Mouse (Mus musculus) hindbrain, embryonic 10.5 days (tissue): ENCODE data around the gene Tek. TPM values are rescaled to one million over a fixed set of nuclear protein-coding genes. Genes with fewer than 3 reads are reported as not detected.

Source experiments
- DNase-seq: peaks from one replicate; pipeline ENCODE4 v3.0.0-alpha.2; 2017; ENCODE audit warnings: low spot score
- H3K27ac ChIP-seq: fragments of 300-500 bp; sonication (generic); 2 replicates; pipeline ENCODE4 v1.5.1; 2016; ENCODE audit warnings: mild to moderate bottlenecking, moderate library complexity
- H3K27me3 ChIP-seq: fragments of 300-500 bp; sonication (generic); 2 replicates; pipeline ENCODE4 v1.6.1; 2016; ENCODE audit warnings: mild to moderate bottlenecking; ENCODE audit not compliant: poor library complexity, insufficient read depth, severe bottlenecking
- H3K36me3 ChIP-seq: fragments of 300-500 bp; sonication (generic); 2 replicates; pipeline ENCODE4 v1.6.1; 2016; ENCODE audit warnings: mild to moderate bottlenecking, moderate library complexity
- H3K4me1 ChIP-seq: fragments of 300-500 bp; sonication (generic); replicated peaks from 2 replicates; pipeline ENCODE4 v1.6.1; 2016; ENCODE audit warnings: mild to moderate bottlenecking
- H3K4me3 ChIP-seq: fragments of 300-500 bp; sonication (generic); 2 replicates; pipeline ENCODE4 v1.5.1; 2016; ENCODE audit warnings: mild to moderate bottlenecking, moderate library complexity
- H3K9me3 ChIP-seq: fragments of 300-500 bp; sonication (generic); 2 replicates; pipeline ENCODE4 v1.6.1; 2016; ENCODE audit warnings: mild to moderate bottlenecking, moderate library complexity
- WGBS: fragments of 180-500 bp; shearing (Covaris S2); methylation state at CpG from one replicate; pipeline ENCODE4 v1.1.7; 2016; 5-methylcytosine and 5-hydroxymethylcytosine counted together
- polyA plus RNA-seq: library from polyadenylated mRNA; unstranded; fragments of >200 nt; fragmentation: Nextera tagmentation; extraction: Ambion mirVana; gene quantifications from 2 replicates; pipeline ENCODE4 v1.2.1, GENCODE M21; 2016

Tek gene
- polyA plus RNA-seq, 1 experiment from 2014 or later = 8.8 TPM

DNA sequence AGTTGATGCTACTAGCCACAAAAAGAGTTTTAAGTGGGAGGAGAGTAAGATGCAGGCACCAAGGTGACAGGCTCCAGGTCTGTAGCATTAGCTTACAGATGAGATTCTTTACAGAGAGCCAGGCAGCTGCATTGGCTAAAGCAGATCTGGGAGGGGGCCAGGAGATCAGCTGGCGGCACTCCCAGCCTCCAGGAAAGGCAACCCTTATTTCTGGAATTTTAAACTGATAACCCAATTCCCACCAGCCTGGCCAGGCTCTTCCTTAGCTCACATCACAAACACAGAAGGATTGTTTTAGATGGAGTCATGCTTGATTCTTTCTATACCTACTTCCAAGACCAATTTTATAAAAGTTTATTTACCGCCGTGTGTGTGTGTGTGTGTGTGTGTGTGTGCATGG is 6.7 kb downstream of the Tek start:
- Histone ChIP-seq H3K27me3 (no peaks in the 10 kb centered on the region), H3K4me1 (peaks cover 9% of the 10 kb centered on the region; the same call in 1 of the 2 replicates), H3K4me3 (no peak overlapping the region), H3K36me3 (no peaks in the 10 kb centered on the region), H3K27ac (no peak overlapping the region), H3K9me3 (no peaks in the 10 kb centered on the region)
- no peak for DNase-seq
- 79% methylated on average over 3 of the region's 3 CpGs for WGBS

DNA sequence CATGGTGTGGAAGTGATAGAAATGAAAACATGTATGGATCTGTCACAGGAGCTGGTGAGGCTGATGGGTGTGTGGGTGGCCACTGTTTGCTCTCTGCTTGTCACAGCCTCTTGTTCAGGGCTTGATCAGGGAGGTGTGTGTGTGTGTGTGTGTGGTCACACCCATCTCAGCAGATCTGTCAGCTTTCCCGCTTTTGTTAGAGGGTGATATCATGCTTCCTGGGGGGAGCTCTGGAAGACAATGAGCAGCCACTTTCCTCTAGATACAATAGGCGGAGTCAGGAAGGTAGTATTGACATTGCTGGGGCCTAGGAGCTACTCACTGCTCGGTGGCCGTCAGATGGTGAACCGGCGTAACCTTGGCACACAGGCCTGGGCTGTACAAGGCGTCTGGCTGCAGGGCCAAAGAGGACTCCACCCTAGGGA is 7.3 kb downstream of the Tek start:
- 56% methylated on average over 7 of the region's 7 CpGs for WGBS
- H3K4me3 ChIP-seq = no peak overlapping the region
- DNase-seq = no peak
- peaks cover 9% of the 10 kb centered on the region; the same call in 1 of the 2 replicates for H3K4me1 ChIP-seq
- no peaks in the 10 kb centered on the region for H3K9me3 ChIP-seq
- no peaks in the 10 kb centered on the region for H3K27me3 ChIP-seq
- no peak overlapping the region for H3K27ac ChIP-seq
- H3K36me3 ChIP-seq = no peaks in the 10 kb centered on the region

DNA sequence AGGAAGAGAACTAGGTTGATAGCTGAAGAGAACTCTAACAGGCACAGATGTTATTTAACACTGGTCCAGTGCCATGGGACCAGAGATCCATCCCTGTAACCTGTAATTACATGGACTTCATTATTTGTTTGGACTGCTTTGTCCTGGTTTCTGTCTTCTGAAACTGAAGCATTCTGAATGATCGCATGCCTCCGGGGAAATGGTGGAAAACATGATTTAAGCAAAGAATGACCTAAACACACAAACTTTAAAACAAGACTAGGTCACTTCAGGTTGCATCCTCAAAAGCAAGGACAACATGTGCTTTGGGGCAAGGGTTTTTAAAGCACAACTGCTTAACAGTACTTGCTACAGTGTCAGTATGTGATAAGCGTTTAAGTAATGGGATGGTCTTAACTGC is 8.2 kb downstream of the Tek start:
- 93% methylated on average over 3 of the region's 3 CpGs for WGBS
- H3K4me3 ChIP-seq = no peak overlapping the region
- DNase-seq = no peak
- H3K9me3 ChIP-seq = no peaks in the 10 kb centered on the region
- no peaks in the 10 kb centered on the region for H3K36me3 ChIP-seq
- H3K27ac ChIP-seq = no peak overlapping the region
- no peaks in the 10 kb centered on the region for H3K27me3 ChIP-seq
- peaks cover 10% of the 10 kb centered on the region for H3K4me1 ChIP-seq

DNA sequence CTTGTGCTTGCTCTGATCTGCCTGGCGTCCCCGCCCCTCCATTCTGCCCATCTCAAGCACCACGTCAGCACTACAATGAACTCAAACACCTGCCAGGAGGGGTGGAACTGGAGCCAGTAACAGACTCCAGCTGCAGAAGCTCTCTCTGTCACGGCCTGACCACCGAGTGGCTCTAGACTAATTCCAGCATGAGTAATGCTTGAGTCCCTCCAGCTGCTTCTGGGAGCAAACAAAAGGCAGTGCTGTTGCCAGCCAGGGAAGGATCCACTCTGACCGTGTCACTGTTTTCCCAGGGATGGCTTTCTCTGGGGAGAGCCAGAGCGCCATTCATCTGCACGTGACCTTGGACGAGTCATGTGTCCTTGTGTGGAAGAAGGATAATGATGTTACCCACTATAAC is 13.4 kb downstream of the Tek start:
- Histone ChIP-seq H3K4me3 (no peak overlapping the region), H3K27ac (0 out of 2 replicates have a peak overlapping the region, but pooled peaks have one; percentile 29), H3K9me3 (no peaks in the 10 kb centered on the region), H3K4me1 (peaks cover 5% of the 10 kb centered on the region; the same call in 1 of the 2 replicates), H3K36me3 (no peaks in the 10 kb centered on the region), H3K27me3 (no peaks in the 10 kb centered on the region)
- WGBS = 38% methylated on average over 9 of the region's 9 CpGs
- DNase-seq = peak; percentile 24

DNA sequence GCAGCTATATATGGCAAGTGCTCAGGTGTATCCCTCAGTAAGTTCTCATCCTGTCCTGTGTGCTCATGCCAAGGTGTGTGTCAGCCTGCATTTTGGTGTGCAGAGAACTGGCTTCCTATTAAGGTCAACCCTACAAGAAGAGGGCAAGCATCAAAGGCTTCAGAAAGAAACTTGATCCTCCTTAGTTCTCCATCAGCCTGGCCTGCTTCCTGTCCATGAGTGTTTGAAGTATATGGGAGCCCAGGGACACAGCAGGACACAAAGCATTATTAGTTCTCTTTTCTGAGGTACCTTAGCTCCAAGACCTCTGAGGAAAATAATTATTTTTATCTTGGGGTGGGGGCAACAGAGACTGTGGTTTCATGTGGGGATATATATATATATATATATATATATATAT is 26.1 kb downstream of the Tek start:
- no peak overlapping the region for H3K27ac ChIP-seq
- H3K36me3 ChIP-seq = no peaks in the 10 kb centered on the region
- H3K27me3 ChIP-seq = no peaks in the 10 kb centered on the region
- no peaks in the 10 kb centered on the region for H3K4me1 ChIP-seq
- H3K9me3 ChIP-seq = no peaks in the 10 kb centered on the region
- no peak for DNase-seq
- no peak overlapping the region for H3K4me3 ChIP-seq

DNA sequence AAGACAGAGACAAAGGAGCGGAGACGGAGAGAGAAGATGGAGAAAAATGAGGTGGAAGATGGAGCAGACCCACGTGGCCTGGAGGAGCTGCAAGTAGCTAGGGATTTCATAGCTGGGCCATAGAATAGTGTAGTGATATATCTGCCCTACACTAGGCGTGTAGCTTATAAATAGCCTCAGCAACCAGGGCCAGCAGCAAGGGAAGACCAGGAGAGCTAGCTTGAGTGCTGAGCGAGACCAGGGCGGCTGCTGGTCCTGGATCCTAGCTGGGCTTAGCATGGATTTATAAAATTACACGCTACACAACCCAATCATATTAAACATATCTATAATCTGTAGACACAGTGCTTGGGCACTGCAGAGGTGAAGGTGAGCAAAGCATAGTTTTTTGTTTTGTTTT is 27.1 kb downstream of the Tek start:
- 83% methylated on average over 7 of the region's 7 CpGs for WGBS
- Histone ChIP-seq H3K4me1 (no peaks in the 10 kb centered on the region), H3K36me3 (no peaks in the 10 kb centered on the region), H3K4me3 (no peak overlapping the region), H3K27ac (no peak overlapping the region), H3K27me3 (no peaks in the 10 kb centered on the region), H3K9me3 (no peaks in the 10 kb centered on the region)
- DNase-seq = no peak

DNA sequence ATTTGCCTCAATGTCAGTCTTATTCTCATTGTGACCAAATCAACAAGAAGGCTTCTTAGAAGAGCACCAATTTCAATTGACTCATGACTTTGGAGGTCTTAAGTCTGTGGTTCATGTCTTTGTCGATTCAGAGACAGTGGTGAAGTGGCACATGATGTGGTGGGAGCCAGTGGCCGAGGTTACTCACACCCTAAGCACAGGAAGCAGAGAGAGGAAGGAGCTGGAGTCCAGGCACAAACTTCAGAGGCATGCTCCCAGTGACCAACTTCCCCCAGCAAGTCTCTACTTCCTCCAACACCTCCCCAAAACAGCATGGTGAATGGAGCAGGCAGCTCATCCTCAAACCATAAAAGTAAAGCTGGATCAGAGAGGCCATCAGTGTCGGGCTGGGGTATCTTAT is 29.5 kb downstream of the Tek start:
- H3K36me3 ChIP-seq = no peaks in the 10 kb centered on the region
- H3K27ac ChIP-seq = no peak overlapping the region
- 76% methylated on average over 3 of the region's 3 CpGs for WGBS
- H3K4me3 ChIP-seq = no peak overlapping the region
- DNase-seq = no peak
- H3K27me3 ChIP-seq = no peaks in the 10 kb centered on the region
- no peaks in the 10 kb centered on the region for H3K9me3 ChIP-seq
- no peaks in the 10 kb centered on the region for H3K4me1 ChIP-seq

DNA sequence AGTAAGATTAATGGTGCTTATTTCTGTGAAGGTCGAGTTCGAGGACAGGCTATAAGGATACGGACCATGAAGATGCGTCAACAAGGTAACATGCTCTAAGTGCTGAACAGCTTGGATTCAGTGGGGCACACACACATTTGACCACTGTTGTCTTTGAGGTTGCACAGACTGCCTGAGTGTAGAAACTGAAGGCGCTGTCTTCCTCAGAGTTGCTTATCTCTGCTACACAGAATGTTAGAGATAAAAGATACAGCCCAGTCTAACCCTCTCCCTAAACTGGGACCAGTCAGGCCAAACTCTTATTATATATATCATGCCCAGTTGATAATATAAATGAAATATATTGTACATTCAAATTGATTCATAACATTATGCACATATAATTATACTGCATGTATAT is 42.0 kb downstream of the Tek start:
- no peak overlapping the region for H3K27ac ChIP-seq
- no peak overlapping the region for H3K4me3 ChIP-seq
- H3K4me1 ChIP-seq = peaks cover 7% of the 10 kb centered on the region; the same call in 1 of the 2 replicates
- no peak for DNase-seq
- WGBS = 96% methylated on average over 5 of the region's 5 CpGs
- H3K36me3 ChIP-seq = no peaks in the 10 kb centered on the region
- no peaks in the 10 kb centered on the region for H3K27me3 ChIP-seq
- H3K9me3 ChIP-seq = no peaks in the 10 kb centered on the region

DNA sequence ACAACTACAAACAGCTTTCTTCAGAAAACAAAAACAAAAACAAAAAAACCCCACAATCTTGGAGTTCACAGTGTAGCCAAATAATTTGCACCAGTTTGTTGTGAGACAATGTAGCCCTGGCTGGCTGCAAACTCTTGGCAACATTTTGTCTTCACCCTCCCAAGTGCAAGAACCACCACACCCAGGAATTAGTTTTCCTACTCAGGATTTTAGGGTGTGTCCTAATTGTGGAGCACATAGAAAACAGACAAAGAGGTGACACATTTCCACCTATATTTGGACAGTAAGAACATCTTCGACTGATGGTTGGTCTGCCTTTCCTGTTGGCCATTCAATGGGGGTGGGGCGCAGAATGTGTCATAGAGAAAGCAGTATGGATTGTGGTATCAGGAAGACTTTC is 46.8 kb downstream of the Tek start:
- Histone ChIP-seq H3K4me3 (no peak overlapping the region), H3K4me1 (peaks cover 7% of the 10 kb centered on the region; the same call in 1 of the 2 replicates), H3K27me3 (no peaks in the 10 kb centered on the region), H3K27ac (no peak overlapping the region), H3K9me3 (no peaks in the 10 kb centered on the region), H3K36me3 (no peaks in the 10 kb centered on the region)
- WGBS = 95% methylated on average over 2 of the region's 2 CpGs
- no peak for DNase-seq

DNA sequence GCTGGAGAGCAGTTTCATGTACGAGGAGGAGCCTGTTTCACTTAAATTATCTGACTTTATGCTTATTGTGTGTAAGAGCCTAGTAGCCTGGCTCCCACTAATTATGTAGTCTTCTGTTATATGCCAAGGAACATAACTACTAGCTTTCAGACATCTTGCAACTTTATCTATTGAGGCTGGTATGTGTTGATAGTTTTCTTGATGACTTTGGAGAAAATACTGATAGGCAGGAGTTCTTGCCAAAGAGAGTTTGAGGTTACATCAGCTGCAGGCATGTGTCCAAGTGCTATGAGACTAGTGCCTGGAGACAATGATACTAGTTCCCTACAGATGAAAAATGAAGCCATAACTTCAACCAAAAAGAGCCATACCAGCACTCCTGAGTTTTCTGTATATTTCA is 64.1 kb downstream of the Tek start:
- no peak for DNase-seq
- Histone ChIP-seq H3K4me1 (no peaks in the 10 kb centered on the region), H3K27ac (no peak overlapping the region), H3K4me3 (no peak overlapping the region), H3K36me3 (no peaks in the 10 kb centered on the region), H3K9me3 (no peaks in the 10 kb centered on the region), H3K27me3 (no peaks in the 10 kb centered on the region)
- 72% methylated on average over 1 of the region's 1 CpGs for WGBS

DNA sequence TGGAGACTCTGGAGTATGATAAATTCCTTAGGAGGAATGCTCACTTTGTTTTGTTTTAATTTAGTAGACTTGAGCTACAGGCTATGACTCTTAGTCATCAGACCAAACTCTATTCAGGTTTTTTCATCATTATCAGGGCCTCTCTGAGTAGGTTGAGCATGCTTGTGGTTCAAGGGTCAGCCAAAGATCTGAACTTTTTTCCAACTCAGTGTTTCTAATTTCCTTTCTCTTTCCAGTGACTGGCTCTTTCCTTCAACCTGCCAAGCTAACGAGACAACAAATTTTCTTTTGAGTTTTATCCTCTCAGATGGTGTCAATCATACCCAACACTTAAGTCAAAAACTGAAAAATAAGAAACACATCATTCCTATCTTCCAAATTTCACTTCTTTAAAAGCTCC is 71.5 kb downstream of the Tek start:
- 81% methylated on average over 1 of the region's 1 CpGs for WGBS
- no peak for DNase-seq
- no peaks in the 10 kb centered on the region for H3K27me3 ChIP-seq
- H3K36me3 ChIP-seq = no peaks in the 10 kb centered on the region
- no peak overlapping the region for H3K4me3 ChIP-seq
- no peak overlapping the region for H3K27ac ChIP-seq
- no peaks in the 10 kb centered on the region for H3K4me1 ChIP-seq
- H3K9me3 ChIP-seq = no peaks in the 10 kb centered on the region

DNA sequence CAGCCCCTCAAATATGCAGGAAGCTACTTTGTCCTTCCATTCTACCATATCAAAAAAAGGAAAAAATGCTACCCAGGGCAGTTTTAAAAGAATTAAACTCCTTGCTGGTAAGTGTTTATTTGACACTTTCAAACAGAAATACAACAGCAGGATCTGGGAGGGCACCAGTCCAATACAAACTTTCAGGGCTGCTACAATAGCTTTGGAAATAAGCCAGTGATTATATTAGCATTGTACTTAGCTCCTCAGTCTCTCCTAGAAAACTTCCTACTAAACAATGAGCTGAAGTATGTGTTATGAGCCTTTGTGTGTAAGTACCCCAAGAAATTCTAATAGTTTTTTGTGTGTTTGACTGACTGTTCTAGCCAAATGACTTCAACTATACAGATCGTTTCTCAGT is 87.8 kb downstream of the Tek start:
- no peaks in the 10 kb centered on the region for H3K36me3 ChIP-seq
- H3K4me3 ChIP-seq = no peak overlapping the region
- H3K9me3 ChIP-seq = peaks cover 7% of the 10 kb centered on the region
- H3K4me1 ChIP-seq = no peaks in the 10 kb centered on the region
- H3K27ac ChIP-seq = no peak overlapping the region
- whole genome bisulfite sequencing = 81% methylated on average over 1 of the region's 1 CpGs
- H3K27me3 ChIP-seq = no peaks in the 10 kb centered on the region
- no peak for DNase-seq

DNA sequence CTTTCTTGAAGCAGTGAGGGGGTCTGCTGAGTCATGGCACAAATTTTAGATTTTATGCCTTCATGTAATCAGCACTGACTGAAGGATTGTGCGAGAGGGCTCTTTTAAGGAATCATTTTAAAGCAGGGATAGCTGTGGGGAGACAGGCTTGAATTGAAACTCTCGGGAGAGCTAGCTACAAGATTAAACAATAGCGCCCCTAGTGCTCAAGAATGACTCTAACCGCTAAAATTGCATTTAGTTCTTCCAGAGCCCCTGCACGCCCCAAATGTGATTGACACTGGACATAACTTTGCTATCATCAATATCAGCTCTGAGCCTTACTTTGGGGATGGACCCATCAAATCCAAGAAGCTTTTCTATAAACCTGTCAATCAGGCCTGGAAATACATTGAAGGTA is 88.3 kb downstream of the Tek start:
- Histone ChIP-seq H3K36me3 (no peaks in the 10 kb centered on the region), H3K4me3 (no peak overlapping the region), H3K9me3 (peaks cover 7% of the 10 kb centered on the region), H3K27ac (no peak overlapping the region), H3K4me1 (no peaks in the 10 kb centered on the region), H3K27me3 (no peaks in the 10 kb centered on the region)
- no peak for DNase-seq
- WGBS = 39% methylated on average over 5 of the region's 5 CpGs

DNA sequence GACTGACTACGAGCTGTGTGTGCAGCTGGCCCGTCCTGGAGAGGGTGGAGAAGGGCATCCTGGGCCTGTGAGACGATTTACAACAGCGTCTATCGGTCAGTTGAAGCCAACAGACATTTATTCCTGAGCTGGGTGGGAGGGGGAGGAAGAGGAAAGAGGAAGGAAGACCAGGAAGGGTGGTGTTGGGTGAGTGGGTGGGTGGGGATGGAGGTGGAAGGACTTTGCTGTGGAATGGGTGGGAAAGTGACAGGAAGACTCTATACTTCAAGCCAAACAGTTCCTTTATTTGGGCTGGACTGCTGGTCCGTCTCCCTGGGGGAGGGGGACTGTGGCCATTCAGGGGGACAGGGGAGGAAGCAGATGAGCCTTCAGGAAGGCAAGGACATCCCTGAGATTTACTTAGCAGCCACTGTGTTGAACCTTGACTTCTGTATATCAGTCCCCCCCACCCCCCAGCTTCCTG is 90.9 kb downstream of the Tek start:
- H3K27ac ChIP-seq = no peak overlapping the region
- no peaks in the 10 kb centered on the region for H3K4me1 ChIP-seq
- H3K36me3 ChIP-seq = no peaks in the 10 kb centered on the region
- no peak for DNase-seq
- 77% methylated on average over 6 of the region's 6 CpGs for WGBS
- H3K4me3 ChIP-seq = no peak overlapping the region
- no peaks in the 10 kb centered on the region for H3K27me3 ChIP-seq
- H3K9me3 ChIP-seq = no peaks in the 10 kb centered on the region
